Mouse (Mus musculus) c-Kit-positive CD71-negative TER-119-negative erythroid progenitor cells, embryonic 14.5 days (primary cell): ENCODE measurements around the gene Adamts20.
A peak's percentile ranks its signal among the peaks of the same experiment; 100 is the strongest.

ENCODE experiments used
- DNase-seq: peaks from one replicate; pipeline ENCODE4 v3.0.0-alpha.2; 2013; ENCODE audit warnings: low read depth

Adamts20 gene

DNA sequence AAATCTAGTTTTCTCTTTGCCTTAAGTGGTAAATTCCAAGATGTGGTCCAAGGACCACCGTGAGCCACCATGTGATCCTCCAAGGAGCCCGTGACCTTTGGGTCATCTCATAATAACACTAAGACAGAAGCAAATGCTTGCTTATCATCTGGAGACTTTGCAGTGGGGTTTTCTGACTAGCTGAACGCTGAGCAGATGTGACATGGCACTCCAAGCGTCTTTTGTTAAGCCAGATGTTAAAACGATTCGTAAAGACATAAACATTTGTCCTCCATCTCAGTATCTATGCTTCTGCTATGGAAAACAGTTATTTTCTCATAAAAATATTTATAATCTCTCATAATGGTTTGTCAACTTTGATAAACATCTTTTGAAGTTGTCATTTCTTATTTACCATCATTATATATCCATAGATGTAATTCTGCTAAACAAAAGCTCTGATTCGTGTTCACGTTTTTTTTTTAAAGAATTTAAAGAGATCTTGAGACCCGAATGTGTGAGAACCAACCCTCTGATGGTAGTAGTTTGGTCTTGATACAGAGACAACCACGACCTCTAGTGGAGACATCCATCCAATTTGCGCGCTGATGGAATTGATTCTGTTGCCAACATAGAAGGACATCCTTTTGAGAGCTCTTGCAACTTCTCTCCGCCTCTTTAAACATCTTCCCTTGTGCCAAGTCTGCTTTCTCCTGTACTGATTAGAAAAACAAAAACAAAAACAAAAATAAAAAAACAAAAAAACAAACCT is 212.1 kb downstream of the Adamts20 start:
- no peak for DNase-seq

DNA sequence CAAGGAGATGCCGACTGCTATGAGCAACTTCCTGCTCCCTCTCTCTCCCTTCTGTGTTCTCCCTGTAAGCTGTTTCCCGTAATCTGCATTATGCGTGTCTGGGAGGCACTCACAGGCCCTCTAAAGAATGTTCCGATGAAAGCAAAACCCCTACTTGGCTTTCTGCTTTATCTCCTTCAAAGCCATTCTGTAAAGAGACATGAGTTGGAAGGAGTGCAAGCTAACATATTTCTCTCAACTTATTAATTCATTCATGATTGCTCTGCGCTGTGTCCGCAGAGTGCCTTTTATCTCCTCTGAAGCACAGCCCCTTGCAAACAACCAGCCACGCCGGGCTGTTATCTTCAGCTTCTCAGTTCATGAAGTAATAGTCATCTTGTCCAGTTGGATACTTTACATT is 215.5 kb downstream of the Adamts20 start:
- no peak for DNase-seq

DNA sequence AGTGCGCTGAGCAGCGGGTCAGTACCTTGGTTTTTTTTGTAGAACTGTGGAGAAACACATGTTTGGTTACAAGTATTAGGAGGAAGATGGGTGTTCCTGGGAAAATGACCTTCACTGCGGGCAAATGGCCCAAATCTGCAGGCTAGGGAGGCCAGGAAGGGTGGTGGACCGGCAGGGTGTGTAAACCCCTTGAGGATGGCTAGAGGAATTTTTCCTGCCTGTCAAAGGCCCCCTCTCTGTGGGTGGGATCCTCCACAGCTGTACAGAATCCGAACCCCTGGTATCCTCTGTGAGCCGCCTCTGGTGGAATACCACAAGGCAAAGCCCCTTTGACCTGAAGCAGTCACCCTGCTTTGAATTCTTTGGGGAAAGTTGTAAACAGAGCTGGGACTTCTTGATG is 216.8 kb downstream of the Adamts20 start:
- no peak for DNase-seq

DNA sequence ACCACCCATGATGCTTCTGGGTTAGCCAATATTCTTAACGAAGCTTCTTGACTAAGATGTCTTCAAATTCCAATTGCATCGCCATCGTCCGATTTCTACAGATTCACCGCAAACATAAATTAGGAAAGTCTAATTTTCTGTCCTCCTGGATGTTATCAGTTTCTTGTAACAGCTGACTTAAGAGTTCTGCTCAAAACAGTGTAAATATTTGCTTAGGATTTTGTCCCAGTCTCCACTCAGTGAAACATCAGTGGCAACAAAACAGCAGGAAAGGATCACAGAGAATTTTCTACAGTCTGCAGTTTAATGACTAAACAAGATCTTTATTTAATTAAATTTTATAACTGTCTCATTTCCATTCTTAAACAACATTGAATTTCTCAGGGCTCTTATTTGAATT is 218.5 kb downstream of the Adamts20 start:
- DNase-seq = no peak

DNA sequence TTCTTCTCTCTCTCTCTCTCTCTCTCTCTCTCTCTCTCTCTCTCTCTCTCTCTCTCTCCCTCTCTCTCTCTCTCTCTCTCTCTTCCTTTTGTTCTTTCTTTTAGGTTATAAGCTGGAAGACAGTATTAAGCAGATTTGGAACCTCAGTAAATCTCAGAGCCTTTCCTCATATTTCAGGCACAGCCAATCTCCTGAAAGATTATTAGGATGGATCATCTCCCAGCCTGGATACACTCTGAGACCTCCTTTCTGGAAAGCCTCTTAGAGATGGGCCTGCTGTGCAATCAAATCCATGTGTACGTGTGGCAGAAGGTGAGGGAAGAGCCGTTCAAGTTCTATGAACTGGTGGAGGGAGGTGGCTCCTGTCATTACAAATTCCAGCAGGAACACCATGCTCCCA is 220.9 kb downstream of the Adamts20 start:
- no peak for DNase-seq

DNA sequence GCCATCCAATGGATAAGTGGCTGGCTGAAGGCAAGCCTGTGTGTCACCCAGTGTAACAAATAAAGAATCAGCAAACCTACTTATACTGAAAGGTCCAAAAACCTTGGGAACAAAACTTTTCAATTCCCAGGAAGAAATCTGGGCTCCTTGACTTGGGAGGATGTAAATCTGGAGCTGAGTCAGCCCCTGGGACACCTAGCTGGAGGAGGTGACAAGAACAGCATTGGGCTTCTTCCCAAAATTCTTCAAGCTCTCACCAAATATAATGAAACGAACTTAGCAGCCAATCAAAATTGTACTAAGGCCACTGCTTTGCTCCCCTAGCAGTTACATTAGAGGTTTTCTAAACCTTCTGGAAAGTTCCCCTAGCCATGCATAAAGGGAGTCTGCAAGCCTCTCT is 223.1 kb downstream of the Adamts20 start:
- no peak for DNase-seq

DNA sequence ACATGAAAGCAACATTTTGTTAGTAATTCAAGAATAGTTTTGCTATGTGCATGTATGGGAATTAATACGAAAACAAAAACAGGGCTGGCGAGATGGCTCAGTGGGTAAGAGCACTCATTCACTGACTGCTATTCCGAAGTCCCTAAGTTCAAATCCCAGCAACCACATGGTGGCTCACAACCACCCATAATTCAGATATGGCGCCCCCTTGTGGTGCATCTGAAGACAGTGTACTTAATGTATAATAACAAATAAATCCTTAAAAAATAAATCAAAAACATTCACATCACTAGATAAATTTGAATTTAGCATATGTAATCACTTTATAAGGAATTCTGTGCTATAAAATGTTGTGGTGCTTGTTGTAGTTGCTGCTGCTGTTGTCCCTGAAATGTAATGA is 225.6 kb downstream of the Adamts20 start:
- peak; percentile 16 for DNase-seq

DNA sequence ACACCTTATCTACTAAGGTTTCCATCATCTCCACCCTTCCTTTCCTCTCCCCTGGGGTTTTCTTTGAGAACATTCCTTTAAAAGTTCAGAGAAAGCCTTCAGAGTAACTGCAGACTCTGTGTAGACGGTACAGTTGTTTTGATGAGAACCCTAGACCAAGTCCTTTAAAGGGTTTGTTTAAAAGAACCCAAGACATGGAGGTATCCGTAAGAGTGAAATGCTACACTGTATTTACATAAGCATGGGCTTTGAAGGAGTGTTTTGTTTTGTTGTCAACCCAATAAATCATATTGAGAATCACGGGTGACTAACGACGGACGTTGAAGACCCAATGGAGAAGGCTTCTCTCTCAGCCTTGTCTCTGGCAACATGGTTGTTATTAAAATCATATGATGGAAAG is 226.1 kb downstream of the Adamts20 start:
- no peak for DNase-seq

DNA sequence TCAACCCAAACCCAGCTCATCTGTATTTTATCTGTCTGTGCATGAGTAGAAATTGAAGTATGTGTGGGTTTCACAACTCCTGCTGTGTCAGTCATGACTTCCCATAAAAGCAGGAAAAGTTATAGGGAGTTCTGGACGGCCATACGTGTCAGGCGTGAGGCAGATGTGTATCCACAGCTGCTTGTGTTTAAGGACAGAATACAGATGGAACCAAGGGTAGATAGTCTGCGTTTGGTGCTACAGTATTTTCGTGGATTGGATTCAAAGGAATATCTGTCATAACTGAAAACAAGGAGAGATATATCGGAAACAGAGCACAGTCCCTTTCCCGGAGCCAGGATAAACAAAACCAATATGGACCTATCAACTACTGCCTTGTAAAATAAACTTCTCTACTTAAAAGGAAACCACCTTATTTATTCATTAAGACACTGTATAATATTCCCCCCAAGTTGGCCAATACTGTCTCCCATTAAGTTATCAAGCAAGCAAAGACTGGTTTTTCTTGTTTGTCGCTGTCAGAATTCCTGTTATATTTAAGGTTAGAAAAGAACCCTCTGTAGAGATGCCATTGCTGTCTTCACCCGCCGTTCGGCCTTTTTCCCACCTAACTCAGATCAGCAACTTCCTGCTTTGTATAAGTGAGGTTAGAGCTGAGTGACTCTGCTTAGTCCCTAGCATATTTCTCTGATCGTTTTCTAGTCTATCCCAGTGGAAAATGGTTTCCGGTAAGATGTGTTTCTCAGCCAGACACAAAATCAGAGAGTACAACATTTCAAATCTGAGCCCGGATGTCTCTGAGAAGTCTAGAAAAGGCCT is 227.0 kb downstream of the Adamts20 start:
- no peak for DNase-seq

DNA sequence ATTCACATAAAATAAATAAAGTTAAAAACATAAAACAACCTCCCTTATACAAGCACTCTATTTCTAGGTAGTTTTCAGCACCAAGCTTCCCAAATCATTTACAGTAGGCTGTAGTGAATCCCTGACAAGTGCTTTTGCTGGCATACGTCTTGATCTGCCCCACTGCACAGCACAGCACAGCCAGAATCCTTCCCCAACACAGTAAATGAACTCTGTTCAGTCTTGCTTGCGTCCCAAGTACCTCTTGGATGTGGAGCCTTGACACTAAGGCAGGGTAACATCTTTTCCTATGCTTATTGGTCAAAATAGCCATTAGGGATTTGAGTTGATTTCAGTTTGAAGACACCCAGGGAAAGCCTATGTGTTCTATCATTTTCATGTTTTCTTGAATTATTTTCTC is 228.5 kb downstream of the Adamts20 start:
- no peak for DNase-seq

DNA sequence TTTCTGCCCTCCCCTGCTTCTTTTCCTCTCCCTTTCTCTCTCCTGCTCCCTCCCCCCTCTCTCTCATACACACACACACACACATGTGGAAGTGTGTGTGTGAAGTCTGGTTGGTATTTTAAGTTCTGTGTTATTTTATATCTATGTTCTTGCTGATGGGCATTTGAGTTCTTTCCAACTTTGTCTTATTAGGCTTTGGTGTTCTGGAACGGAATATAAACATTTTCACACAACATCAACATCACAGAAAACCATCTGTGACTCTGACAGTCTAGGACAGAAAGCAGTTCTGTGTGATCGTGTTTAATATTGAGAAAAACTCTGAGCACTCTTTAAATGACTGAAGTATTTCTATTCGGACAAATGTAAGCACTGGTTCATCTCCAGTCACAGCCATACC is 229.1 kb downstream of the Adamts20 start:
- no peak for DNase-seq

DNA sequence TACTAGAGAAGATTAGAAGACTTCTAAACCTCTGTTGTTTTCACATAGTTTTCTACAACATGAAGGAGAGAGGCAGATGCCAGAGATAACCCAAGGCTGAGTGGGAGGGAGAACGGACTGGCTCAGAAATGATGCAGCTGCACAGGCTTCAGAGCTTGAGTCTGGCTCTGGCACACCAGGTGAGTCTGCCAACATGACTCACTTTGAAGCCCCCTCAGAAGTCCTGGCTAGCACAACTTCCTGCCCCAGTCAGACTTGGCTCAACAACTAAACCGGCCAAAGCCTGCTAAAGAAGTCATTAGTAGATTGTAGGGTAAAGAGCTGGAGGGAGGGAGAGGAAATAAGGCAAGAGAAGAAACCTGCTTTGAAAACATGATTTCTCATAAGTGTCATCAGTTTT is 230.0 kb downstream of the Adamts20 start:
- no peak for DNase-seq

DNA sequence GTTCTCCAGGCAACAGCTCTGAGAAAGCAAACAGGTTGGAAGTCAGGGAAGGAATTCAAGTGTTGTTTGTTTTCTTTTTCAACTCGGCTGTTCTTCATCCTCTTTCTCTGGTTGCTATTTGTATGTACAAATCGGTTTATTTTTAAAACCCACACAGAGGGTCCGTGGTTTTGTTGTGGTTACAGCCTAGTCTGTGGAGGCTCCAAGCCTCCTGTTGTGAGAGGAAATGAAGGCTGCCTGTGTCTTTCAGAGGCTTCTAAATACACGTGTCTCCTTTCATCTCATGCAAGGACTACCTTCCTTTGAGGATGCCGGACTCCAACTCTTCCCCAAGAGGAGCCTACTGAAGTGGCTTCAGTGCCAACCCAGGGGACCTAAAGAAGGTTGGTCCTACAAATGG is 234.0 kb downstream of the Adamts20 start:
- no peak for DNase-seq

DNA sequence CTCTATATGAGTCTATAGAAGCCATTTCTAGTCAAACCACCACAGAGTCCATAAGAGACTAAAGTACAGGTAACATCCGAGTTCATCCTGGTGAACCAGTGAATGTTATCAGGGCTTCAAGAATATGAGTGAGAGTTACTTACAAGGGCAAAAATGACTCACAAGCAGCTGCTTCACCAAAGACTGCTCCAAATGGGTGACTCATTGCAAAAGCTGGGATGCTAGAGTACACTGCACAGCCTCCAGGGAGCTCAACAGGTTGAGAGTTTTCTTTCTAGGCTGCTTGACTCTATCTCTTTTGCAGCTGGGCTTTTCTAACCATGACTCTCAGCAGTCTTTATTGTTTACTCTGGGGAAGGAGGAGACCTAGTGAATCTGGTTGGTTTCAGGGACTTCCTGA is 237.8 kb downstream of the Adamts20 start:
- DNase-seq = no peak

DNA sequence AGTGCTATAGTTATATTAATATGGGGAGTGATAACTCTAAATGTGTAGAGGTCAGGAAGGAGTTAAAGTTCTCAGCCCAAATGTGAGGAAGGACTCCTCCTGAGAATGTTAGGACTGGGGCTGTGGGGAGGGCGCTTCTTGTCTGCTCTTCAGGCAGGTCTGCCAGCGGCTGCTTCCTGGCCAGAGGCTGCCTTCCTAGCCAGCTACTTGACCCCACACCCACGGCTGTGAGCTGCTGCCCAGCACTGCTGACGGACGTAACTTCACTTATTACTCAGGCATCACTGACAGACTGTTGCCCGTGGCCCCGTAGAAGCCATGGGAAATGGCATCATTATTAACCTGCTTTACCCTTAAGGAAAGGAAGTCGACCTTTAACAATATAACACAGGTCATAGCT is 242.1 kb downstream of the Adamts20 start:
- DNase-seq = no peak

DNA sequence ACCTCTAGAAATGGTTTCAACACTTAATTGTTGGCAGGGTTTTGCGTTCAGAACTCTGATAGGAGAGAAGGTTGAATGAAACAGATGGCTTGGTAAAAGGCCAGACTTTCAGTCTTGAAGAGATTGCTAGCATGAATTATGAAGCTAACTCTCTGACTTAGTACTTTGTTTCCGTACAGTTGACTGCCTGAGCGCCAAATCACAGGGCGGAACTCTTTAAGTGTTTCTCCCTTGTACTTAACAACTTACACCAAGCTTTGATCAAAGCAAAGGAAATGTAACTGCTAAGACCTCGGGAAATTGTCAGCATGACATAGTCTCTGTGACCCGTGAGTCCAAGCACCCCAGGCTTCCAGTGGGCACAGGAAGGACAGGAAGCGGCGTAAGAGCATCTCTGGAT is 244.5 kb downstream of the Adamts20 start:
- DNase-seq = no peak
